Mouse (Mus musculus) ES-E14 (cell line): ENCODE data around the gene Ankrd37.

ENCODE experiments used
- HCFC1 ChIP-seq: IDR thresholded peaks from 2 replicates; pipeline ENCODE4 v1.6.1; 2012; ENCODE audit warnings: low read length, inconsistent platforms, borderline replicate concordance; ENCODE audit not compliant: insufficient read depth
- MAFK ChIP-seq: IDR thresholded peaks from 2 replicates; pipeline ENCODE4 v1.6.1; 2014; ENCODE audit warnings: mild to moderate bottlenecking, low read depth, low read length, inconsistent platforms; ENCODE audit not compliant: insufficient read depth
- ZNF384 ChIP-seq: IDR thresholded peaks from 2 replicates; pipeline ENCODE4 v1.6.1; 2012; ENCODE audit warnings: low read depth, low read length, inconsistent platforms

DNA sequence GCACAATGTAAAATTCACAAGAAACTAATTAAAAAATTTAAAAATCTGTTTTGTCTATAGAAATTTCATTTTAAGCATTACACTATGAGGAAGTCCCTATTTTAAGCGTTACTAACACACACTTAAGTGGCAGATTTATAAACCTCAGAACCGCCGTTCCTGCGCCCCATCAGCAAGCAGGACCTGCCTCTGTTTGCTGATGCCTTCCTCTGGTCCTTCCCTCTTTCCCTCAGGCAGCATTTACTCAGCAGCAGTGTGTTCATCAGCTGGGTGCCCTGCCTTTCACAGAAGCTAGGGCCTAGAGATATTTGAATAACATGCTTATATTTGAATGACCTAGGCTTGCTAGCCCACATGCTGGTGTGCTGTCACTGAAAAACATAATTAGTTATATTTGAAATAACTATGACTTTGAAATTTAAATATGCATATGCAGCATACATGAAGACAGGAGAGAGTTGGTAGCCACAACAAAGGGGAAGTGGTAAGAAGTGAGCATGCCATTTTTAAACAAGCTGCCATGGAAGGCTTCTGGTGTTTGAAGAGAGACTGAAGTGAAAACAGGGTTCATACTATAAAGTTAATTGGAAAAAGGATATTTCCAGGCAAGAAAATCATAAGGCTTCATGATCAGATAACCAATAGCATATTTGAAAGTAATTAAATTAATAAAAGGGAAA lies 14.7 kb downstream of the Ankrd37 start:
- TF ChIP-seq ZNF384: no peak
- no peak for TF ChIP-seq HCFC1
- no peak for TF ChIP-seq MAFK
